Mouse (Mus musculus): ENCODE data around the gene Rsph3b.
"Not testable (repeated sequence)": the region's sequence is repeated elsewhere in the genome, so short reads cannot be mapped to it uniquely, and the experiment has no call there.

Gene Rsph3b

DNA sequence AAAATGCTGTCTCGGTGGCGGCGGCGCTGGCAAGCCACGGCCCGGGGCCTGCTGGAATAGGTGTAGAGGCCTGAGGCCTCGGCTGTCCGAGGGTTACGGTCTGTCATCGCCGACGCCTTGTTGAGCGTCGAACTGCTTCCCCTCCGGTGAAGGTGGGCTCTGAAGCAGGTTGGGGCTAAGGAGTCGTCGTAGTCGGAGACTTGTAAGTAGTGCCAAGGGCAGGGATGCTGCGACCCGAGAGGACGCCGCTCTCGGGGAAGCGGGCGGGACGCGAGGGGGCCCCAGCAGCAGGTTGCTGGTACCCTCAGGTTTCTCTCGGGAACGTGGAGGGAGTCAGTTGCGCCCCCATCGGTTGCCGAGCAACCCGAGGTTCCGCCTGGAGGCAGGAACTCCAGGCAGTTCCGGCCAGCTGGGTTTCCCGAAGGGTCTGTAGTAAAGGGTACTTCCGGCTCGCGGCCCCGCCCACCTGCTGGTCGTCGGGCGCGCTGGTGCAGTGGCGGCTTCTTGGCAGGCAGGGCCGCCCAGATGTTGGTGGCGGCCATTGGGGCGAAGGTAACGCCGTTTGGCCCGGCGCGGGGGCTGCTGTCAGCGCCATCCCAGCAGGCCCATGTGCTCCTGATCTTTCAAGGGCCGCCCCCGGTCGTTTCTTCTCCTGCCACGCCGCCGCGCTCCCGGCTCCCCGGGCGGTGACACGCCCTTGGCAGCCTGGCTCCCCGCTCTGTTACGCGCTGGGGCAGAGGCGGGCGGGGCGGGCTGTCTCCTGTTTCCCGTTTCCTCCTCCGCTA, at the start of gene Rsph3b:
Gene Rsph3b (minus strand): TSS at position 699 of the 785 bp plus-strand sequence.
- peak; percentile 86 for DNase-seq

DNA sequence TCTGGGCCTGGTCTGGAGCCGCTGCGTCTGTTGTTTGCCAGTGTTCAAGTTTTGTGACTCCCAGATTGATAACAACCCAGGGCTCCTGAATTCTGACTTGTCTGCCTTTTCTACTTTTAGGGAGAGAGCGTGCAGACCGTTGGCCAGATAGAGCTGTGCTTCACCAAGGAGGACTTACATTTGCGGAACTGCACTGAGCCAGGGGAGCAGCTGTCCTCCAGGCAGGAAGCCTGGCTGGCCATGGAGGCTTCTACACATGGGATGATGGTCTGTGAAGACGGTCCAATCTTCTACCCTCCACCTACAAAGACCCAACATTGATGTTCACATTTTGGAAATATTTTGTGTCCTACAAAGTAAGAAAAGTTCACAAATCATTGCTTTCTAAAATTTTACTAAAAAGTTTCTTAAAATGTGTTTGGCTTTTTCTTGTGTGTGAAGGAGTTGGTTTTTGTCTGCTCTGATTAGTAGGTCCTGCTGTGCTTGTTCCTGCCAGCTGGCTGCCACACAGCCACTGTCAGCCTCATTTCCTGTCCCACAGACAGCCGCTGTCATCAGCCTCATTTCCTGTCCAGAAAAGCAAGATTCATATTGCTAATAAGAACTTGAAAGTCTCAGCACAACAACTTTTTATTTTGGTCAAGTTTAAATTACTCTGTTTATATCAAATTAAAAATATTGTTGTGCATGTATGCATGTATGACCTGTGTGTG, 49.5 kb upstream of the Rsph3b start:
- DNase-seq: not testable (repeated sequence)

DNA sequence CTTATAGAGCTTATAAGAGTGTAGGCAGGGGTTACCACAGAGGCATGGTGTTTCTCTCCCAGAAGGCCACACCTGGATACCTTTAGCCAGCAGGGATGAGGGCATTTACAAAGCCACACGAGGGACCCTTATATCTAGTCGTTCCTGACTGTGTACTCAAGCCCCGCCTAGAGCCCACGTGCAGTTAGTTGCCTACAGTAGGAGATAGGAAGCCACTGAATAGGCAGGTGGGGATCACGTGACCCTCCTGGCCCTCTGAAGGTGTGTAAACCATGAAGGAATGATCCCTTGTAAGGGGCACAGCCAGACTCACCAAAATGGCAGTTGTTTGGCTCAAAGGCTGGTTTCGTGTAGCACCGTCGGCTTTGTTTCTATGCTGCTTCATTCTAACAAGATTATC, 48.3 kb upstream of the Rsph3b start:
- DNase-seq: not testable (repeated sequence)

DNA sequence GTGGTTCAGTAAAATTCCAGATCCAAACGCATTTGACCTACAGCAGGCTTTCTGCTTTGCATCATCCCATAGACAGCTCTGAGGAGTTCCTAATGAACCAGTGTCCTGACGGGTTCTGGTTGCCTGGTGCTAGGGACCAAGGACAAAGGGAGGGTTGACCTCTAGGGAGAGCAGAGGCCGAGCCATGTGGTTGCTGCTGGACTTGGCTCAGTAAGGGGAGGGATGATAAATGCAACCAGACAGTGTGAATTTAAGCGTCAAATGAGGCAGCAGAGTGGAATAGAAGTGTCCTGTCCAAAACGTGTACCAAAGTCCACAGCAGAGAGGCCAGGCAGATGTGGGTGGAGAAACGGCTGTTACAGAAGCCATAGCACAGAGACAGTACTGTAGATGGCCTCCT, 47.0 kb upstream of the Rsph3b start:
- not testable (repeated sequence) for DNase-seq

DNA sequence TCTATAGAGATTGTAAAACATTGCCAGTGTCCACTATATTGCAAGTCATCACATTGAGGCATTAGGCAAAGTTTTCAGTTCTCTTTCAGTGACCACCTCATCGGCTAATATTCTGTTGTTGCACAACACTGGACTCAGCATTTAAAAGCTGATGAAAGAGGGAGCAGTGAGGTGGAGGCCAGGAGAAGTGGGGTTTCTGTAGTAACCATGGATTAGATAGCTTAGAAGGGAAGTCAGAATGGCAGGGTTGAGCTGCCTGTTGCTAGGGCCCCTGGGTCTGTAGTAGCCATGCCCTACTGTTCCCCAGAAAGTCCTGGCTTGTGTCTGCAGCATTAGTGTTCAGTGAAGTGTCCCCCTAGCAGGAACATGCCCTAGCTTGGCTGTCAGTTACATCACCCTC, 37.6 kb upstream of the Rsph3b start:
- DNase-seq: not testable (repeated sequence)

DNA sequence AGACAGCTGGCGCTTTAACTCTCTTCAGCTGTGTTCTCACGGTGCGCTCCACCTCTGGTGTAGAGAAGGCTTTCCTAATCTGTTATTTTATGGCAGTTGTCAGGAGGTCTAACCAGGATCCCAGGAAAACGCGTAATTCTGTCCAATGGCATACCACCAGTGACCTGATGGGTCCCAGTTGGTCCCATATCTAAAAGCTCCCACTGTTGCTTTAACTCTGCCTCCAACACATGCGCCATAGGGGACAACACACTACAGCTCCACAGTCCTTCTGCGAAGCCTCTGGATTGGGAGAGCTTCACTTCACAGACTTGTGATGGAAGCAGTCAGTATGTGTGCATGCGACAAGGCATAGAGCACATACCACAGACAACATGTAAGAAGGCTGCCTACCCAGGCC, 31.7 kb upstream of the Rsph3b start:
- not testable (repeated sequence) for DNase-seq

DNA sequence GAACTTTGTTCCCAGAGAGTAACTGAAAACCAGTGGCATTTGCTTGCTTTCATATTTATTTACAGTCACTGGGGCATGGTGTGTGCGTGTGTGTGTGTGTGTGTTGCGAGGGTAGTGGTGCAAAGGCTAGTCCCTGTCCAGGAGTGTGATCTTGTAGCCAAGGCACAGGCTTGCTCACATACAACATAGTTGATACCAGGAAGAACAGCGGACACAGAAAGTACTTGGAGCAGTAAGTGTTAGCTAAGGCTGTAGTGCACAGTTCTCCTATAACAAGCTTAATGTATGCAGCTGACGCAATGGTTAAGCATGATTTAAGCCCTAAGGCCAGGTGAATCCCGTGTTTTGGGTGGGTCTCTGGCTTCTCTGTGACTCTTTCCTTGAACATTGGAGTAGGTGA, 30.9 kb upstream of the Rsph3b start:
- DNase-seq: not testable (repeated sequence)

DNA sequence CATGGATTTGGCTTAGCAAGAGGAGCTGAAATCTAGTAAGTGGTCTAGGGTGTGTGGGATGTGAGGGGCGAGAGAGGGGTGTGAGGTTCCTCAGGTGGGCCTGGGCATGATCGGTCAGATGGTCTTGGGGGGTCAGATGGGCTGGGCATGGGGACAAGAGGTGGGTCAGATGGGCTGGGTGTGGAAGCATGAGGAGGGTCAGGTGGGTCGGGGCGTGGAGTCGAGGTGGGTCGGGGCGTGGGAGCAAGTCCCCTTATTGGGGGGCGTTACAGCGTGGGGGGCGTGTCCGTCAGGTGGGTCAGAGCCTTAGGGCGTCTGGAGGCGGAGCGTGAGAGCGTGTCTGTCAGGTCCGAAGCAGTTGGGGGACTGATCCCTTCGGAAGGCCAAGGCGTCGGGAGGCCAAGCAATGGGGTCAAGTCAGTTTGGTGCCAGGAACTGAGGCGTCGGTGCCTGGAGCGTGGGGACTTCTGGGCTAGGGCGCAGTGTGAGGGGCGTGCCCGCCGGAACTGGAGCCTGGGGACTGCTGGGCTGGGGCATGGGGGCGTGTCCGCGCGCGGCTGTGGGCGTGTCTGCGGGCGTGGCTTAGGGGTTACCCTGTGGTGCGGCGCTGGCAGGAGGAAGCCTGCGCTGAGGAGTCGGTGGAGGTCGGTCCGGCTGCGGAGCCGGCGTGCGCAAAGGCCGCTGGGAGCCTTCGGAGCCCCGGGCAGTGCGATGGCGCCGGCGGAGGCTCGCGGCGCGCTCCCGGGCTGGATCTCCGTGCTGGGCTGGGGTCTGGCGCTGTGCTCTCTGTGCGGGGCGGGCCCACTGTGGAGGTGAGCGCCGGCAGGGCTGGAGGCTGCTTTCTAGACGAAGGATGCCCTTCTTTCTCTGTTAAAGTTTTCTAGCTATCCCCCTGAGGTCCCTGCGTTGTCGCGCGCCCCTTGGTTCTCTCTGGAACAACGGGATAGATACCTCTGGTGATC, 30.1 kb upstream of the Rsph3b start, which contains the start of gene Gm49721:
Gene Gm49721 (plus strand): TSS at position 618 of the 962 bp plus-strand sequence.
- DNase-seq: peak; percentile 79

DNA sequence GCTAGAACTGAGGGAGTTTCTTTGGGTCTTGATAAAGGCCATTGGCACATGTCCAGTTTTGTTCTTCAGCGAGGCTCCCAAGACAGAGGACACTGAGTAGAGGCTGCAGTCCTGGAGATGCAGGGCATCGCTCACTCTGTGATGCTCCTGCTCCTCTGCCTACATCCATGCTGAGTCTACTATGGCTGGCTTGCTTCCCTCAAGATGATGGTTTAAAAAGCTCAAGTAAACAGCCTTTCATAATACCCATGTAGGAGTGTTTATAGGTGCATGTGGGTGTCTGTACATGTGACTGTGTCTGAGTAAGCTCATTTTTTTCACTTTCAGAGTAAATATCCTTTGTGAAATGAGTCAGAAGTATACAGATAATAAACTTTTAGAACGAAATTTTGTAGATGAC, 26.5 kb upstream of the Rsph3b start:
- not testable (repeated sequence) for DNase-seq

DNA sequence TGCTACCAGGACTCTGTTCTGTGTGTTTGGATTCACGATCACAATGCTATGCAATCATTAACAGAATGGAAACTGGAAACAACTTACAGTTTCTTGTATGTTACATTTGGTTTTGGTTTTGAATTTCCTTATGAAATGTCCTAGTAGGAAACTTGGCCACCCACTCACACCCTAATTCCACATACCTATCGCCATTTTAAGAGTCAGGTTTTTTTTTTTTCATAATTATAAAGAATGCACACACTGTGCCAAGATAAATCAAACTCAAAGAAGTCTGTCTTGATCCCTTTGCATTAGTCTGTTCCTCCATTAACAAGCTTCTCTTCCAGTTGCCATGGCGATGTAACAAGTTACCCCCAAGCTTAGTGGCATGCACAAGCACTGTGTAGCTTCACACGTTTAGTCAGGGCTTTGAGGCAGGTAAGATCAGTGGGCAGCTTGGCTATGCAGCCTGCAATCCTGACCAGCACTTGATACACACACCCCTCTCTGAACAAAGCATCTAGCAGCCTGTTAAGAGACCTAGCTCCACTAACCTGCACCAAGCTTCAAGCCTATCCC, 24.4 kb upstream of the Rsph3b start:
- DNase-seq: not testable (repeated sequence)

DNA sequence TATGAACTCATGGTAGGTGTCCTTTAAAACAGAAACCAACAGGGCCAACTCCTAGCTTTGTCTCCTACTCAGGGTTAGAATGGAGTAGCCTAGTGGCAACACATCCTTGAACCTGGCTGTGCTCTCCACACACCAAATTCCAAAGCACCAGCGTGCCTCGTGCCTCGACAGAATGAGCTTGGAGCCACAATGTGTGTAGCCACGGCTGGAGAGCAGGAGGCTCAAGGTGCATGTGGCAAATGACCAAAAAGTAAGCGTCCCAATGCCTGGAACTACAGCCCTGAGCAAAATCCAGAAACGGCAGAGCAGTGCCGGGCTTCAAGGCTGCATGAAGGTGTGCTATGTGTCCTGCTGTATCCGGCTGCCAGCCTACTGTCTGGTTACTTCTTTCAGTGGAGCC, 22.8 kb upstream of the Rsph3b start:
- not testable (repeated sequence) for DNase-seq

DNA sequence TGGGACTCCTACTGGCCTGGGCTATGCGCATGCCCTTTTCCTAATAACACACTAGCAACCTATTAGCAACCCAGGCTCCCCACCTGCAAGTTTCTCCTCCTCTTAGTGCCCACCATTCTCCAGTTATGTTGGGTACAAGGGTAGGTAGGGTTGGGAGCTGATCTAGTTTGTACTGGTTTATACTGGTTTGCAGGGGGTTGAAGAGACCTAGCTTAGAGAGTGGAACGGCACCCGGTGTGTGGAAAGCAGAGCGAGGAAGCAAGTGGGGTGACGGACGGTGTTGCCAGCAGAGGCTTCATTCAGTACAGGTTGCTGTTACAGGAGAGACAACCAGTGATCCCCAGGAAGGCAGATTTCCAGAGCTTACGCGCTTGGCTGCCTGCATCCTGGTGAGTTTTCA, 21.9 kb upstream of the Rsph3b start, which contains the start of gene Rnaset2b:
Gene Rnaset2b (plus strand): TSS at position 301 of the 400 bp plus-strand sequence.
- DNase-seq: not testable (repeated sequence)

DNA sequence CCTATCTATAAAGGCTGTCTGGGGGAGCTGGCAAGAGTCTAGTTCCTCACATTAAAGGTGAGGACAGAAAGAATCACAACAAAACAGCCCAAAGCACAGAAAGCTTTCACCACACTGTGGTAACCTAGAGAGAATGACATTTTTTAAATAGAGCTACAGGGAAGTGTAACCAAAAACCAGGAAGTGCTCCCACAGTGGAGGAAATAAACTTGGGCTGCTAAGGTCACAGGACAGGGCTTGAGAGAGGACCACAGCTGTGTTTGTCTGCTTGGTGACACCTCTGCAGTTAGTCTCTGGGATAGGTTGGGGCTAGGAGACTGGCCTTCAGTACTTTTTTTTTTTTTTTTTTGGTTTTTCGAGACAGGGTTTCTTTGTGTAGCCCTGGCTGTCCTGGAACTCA, 19.2 kb upstream of the Rsph3b start:
- not testable (repeated sequence) for DNase-seq

DNA sequence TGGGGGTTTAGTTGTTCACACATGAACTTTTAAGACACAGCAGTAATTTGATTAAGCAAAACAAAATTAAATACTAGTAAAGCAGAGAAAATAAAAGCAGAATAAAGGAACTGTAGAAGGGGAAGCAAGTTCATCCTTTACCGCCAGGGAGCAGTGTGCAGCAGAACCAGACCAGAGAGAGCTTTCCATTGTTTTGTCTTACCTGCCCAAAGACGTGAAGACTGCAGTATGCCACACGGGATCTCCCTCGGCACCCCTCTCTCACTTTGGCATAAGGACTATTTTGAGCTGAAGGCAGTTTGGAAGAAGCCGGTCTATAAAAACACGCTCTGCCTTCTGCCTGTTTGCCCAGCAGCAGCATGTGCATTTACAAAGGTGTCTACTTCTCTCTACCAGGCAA, 16.9 kb upstream of the Rsph3b start:
- peak; percentile 53 for DNase-seq

DNA sequence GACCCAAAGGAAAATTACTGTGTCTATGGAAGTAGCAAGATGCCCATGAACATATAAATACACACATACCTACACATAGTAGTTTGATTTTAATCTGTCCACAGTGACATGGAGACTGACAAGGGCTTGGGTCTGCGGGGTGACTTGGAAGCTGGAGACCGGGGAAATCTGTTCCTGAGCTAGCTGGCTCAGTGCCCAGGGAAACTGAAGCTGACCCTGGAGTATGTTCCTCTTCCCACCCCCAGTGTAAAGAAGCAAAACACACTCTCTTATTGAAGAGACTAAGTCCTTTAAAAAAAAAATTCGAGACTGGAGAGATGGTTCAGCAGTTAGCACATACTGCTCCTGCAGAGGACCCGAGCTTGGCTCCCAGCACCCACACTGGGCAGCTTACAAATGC, 14.5 kb upstream of the Rsph3b start:
- DNase-seq: not testable (repeated sequence)

DNA sequence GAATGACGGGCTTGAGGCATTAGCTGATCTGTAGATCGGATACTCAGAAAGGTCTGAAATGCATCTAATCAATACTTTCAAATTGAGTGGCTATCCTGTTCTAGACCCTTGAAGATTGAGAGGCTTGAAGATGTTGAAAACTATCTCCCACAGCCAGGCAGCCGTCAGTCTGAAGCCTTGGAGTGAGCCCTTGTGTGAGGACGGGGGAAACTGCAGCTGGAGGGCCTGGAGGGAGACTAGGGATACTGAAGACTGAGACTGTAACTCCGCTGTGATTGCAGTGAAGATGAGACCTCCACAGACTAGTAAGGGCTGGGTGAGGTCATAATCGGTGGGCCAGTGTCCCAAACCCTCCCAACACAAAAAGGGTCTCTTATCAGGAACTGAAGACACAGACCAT, 13.9 kb upstream of the Rsph3b start:
- DNase-seq: peak; percentile 29

DNA sequence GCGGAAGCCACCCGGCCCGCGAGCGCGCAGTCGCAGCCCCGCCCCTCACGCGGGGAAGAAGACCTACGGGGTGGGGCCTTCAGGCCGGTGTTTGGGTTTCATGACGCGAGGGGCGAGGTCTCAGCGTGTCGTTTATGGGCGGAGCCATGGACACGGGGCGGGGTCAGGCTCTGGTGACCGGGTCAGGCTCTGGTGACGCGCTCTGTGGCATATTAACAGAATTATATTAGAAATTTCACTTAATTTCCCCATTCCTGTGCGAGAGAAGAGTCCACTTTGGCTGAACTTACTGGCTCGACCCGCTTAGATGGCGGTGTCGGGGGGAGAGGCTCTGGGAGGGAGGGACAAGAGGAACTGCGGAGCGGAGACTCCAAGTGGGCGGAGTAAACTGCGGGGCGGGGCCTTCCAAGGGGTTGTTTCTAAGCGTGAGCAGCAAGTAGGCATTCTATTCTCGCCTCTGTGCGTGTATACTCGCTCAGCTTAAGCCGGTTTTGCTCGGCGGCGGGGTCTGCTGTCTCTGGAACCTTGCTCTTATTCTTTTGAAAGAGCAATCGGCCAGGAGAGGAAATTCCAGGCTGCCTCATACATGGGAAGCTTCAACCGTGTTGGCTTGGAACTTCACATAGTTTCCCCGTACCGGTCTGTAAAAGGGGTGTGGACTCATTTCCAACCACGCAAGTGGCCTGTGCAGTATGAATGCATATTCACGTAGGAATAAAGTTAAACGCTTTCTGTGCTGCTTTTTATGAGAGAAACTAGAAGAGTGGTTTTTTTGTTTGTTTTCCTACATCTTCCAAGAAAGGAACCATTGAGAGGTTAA, 12.9 kb upstream of the Rsph3b start:
- DNase-seq: peak; percentile 12

DNA sequence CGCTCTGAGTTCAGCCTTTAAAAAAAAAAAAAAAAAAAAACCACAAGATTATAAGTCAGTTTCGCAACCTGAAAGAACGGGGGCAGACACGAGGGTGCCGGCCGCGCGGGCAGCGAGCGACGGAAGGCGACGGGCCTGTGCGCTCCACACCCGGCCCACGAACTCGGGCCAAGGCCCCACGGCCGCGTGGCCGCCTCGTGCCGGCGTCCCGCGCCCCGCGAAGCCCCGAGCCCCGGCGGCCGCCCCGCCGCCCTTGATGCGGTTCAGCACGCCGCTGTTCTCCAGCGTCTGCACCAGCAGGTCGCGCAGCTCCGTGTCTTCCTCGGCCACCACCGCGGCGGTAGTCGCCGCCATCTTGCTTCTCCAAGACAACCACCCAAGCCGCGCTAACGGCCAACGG, 12.3 kb upstream of the Rsph3b start, which contains the start of gene Tagap1:
Gene Tagap1 (minus strand): TSS at position 381 of the 400 bp plus-strand sequence.
- peak; percentile 68 for DNase-seq

DNA sequence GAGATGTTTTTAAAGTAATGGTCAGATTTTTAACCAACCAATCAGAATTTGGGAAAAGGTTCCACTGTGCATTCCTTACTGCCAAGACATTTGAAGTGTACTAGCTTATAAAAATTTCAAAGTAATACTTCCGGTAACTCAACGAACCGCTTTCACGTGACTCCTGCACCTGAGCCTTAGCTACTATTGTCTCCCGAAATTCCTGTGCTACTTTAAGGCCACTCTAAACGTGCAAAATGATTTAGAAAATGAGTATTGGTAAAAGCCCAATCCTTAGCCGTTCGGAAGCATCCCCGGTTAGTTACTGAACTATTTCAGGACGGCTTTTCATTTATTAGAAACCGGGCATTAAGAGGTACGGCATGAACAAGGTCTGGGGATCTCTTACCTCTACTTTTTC, 11.9 kb upstream of the Rsph3b start:
- not testable (repeated sequence) for DNase-seq

DNA sequence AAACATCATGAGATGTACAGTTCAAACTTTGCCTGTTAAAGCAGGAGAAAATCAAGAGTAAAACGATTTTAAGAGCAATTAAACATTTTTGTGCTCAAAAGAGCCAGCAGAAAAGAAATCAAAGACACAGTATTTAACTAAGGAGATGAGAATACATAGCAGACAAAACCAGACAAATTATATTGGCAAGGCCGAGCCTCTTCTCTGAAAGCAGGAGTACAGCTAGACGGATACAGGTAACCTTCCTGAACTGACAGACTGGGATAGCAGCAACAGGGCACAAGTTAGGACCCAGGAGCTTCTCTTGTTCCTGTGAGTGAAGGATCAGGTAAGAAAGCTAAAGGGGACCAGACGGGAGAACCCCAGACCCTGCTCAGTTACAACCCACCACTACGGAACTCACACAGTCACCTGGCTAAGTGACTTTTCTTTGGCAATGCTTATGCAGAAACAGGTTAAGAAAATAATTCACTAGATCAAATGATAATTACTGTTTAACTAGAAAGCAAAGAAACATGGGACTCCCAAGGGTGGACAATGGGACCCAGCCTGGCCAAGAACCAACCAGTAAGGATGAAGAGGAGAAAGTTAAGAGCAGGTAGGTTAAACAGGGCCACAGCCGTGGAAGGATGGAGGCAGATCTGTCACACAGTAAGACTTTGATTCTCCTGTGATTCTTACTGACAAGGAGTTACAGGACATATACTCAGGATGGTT, 11.2 kb upstream of the Rsph3b start:
- not testable (repeated sequence) for DNase-seq

DNA sequence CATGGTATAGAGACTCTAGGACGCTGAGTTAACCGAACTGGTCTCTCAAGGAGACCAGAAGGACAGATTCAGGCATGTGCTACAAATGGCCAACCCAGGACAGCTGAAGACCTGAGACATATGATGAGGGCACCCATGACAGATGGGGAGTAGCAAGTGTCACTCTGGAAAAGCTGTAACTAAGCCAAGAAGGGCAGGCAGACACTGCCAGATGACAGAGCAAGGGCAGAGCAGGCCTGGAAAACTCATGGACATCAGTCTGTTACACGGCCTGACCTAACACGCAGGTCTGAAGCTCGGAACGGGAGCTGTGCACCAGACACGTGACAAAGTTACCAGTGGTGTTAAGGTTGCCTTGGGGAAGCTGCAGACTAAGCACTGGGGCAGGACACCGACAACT, 10.4 kb upstream of the Rsph3b start:
- DNase-seq: not testable (repeated sequence)
